9 mouse cellular contexts compared by ENCODE assay signal in genomic region chr8:120071684-120072083, GRCm38 (mm10). TPM values are rescaled to one million over a fixed set of nuclear protein-coding genes. Genes with fewer than 3 reads are reported as not detected.
DNase-seq lines count a peak whose midpoint lies in the region; ATAC-seq and TF ChIP-seq lines count a peak whose summit lies in the region.
"Had no signal": no experiment of that assay in that cellular context is flagged by ENCODE, and none has a peak within 500 bp of the region (broad histone marks: within the 10 kb centered on the region; RNA-seq: fewer than 3 reads in every experiment).

No protein-coding gene starts in this region.

- peak; percentile 87 to 97 (median 92) for TF ChIP-seq CTCF in MEL (IDR thresholded peaks at IDR 0.05 in 2 of 3, conservative IDR thresholded peaks at IDR 0.05 in 1 of 3; ENCODE audit: control insufficient read depth in 1 of 3, insufficient read depth in 1 of 3, low read depth in 2 of 3, low read length in 3 of 3, poor library complexity in 1 of 3, severe bottlenecking in 1 of 3)
- TF ChIP-seq CTCF in thymus, adult 2 months (IDR thresholded peaks at IDR 0.05; ENCODE audit: borderline replicate concordance, control insufficient read depth, extremely low read depth, insufficient read depth, low read length, poor library complexity), result peak; percentile 82; the same call in 1 of the 2 replicates

- no peak overlapping the region for H3K4me2 ChIP-seq in forebrain, embryonic 15.5 days (replicated peaks)
- H3K4me2 ChIP-seq: liver, embryonic 15.5 days had no signal

- TF ChIP-seq RAD21 in MEL (IDR thresholded peaks at IDR 0.05; ENCODE audit: low read depth, low read length), result peak; percentile 64

- no peaks in the 10 kb centered on the region for H3K9me3 ChIP-seq in MEL (replicated peaks; ENCODE audit: insufficient read depth, low read length)
- no peaks in the 10 kb centered on the region for H3K9me3 ChIP-seq in forebrain, embryonic 15.5 days
- H3K9me3 ChIP-seq: liver, embryonic 15.5 days had no signal

- H3K27ac ChIP-seq in MEL (ENCODE audit: control insufficient read depth, low read depth, low read length), result no peak overlapping the region
- no peak overlapping the region for H3K27ac ChIP-seq in forebrain, embryonic 15.5 days (replicated peaks)
- H3K27ac ChIP-seq in thymus, adult 2 months (ENCODE audit: control insufficient read depth, insufficient read depth, low read length), result no peak overlapping the region
- H3K27ac ChIP-seq: liver, embryonic 15.5 days had no signal

- no peak for TF ChIP-seq POLR2A in MEL (IDR thresholded peaks at IDR 0.05; ENCODE audit: control insufficient read depth in 1 of 2, insufficient read depth in 1 of 2, low read depth in 1 of 2, low read length in 2 of 2, poor library complexity in 1 of 2)
- no peak for TF ChIP-seq POLR2A in thymus, adult 2 months (IDR thresholded peaks at IDR 0.05; ENCODE audit: control insufficient read depth, extremely low read depth, insufficient read depth, low read length, poor library complexity)

- 28% methylated on average over 4 of the region's 4 CpGs for WGBS in forebrain, embryonic 15.5 days
- WGBS in thymus, adult 2 months, result 27% methylated on average over 4 of the region's 4 CpGs

- no peak for TF ChIP-seq EP300 in MEL (IDR thresholded peaks at IDR 0.05; ENCODE audit: low read depth in 1 of 2, low read length in 2 of 2)

- peak; percentile 38 for ATAC-seq in forebrain, embryonic 15.5 days (replicated peaks)

- no peak overlapping the region for H3K9ac ChIP-seq in MEL (ENCODE audit: control insufficient read depth, low read depth, low read length, poor library complexity, severe bottlenecking)
- no peak overlapping the region for H3K9ac ChIP-seq in forebrain, embryonic 15.5 days (replicated peaks)
- H3K9ac ChIP-seq: liver, embryonic 15.5 days had no signal

- no peak overlapping the region for H3K4me3 ChIP-seq in MEL (ENCODE audit: control insufficient read depth in 1 of 2, insufficient read depth in 1 of 2, low read depth in 2 of 2, low read length in 2 of 2)
- no peak overlapping the region for H3K4me3 ChIP-seq in forebrain, embryonic 15.5 days
- no peak overlapping the region for H3K4me3 ChIP-seq in thymus, adult 2 months (ENCODE audit: control insufficient read depth, insufficient read depth, low read length)
- H3K4me3 ChIP-seq: liver, embryonic 15.5 days had no signal

- H3K4me1 ChIP-seq in MEL (ENCODE audit: control insufficient read depth in 1 of 2, insufficient read depth in 2 of 2, low read length in 2 of 2), result peaks cover 0 to 8% of the 10 kb centered on the region in 2 experiments; a peak in 2 of 4 replicates
- peaks cover 3% of the 10 kb centered on the region; the same call in 1 of the 2 replicates for H3K4me1 ChIP-seq in forebrain, embryonic 15.5 days
- H3K4me1 ChIP-seq in thymus, adult 2 months (replicated peaks; ENCODE audit: control insufficient read depth, insufficient read depth, low read length), result peaks cover 25% of the 10 kb centered on the region
- H3K4me1 ChIP-seq: liver, embryonic 15.5 days had no signal

- peaks cover 0 to 3% of the 10 kb centered on the region in 2 experiments; a peak in 2 of 4 replicates for H3K36me3 ChIP-seq in MEL (ENCODE audit: control insufficient read depth in 1 of 2, insufficient read depth in 2 of 2, low read length in 2 of 2)
- no peaks in the 10 kb centered on the region for H3K36me3 ChIP-seq in forebrain, embryonic 15.5 days
- H3K36me3 ChIP-seq in thymus, adult 2 months (ENCODE audit: control insufficient read depth, insufficient read depth, low read length), result no peaks in the 10 kb centered on the region
- H3K36me3 ChIP-seq: liver, embryonic 15.5 days had no signal

- DNase-seq in MEL (ENCODE audit: low read depth, low spot score), result peak; percentile 70
- peak; percentile 83 for DNase-seq in cerebellum, adult 11-12 months
- peak; percentile 92 for DNase-seq in heart, postnatal 4 days
- DNase-seq in layer of hippocampus, adult 18-20 months (ENCODE audit: low spot score in 2 of 2), result peak; percentile 51 to 93
- DNase-seq in lung, adult 18-20 months, result peak; percentile 72
- peak; percentile 81 for DNase-seq in ovary, postnatal 10 days (ENCODE audit: low spot score)
- peak; percentile 77 for DNase-seq in thymus, adult 2 months

- H3K79me2 ChIP-seq in MEL (ENCODE audit: control insufficient read depth, insufficient read depth, low read length, poor library complexity), result no peaks in the 10 kb centered on the region

- no peaks in the 10 kb centered on the region for H3K27me3 ChIP-seq in MEL (ENCODE audit: control insufficient read depth in 1 of 2, insufficient read depth in 2 of 2, low read length in 2 of 2)
- H3K27me3 ChIP-seq in forebrain, embryonic 15.5 days, result no peaks in the 10 kb centered on the region
- H3K27me3 ChIP-seq in thymus, adult 2 months (ENCODE audit: control insufficient read depth, insufficient read depth, low read length), result no peaks in the 10 kb centered on the region

TF ChIP-seq in MEL, 35 proteins besides CTCF, POLR2A, EP300 and RAD21:
- TF ChIP-seq ZC3H11A (IDR thresholded peaks at IDR 0.05; ENCODE audit: low read depth, low read length), result peak; percentile 37
- no peak for TF ChIP-seq TCF12 (IDR thresholded peaks at IDR 0.05; ENCODE audit: low read depth, low read length)
- TF ChIP-seq SMC3 (IDR thresholded peaks at IDR 0.05; ENCODE audit: low read depth, low read length), result peak; percentile 95

RNA-seq across cellular contexts. Expression of gene Zdhhc7, which starts 29.6 kb away (rescaled TPM):
- 36.5 and 54.4 TPM in 2 replicates for total RNA-seq in MEL (2012; rRNA removed)
- polyA plus RNA-seq in MEL (2012; ENCODE audit: insufficient read depth in 1 of 2, insufficient read length in 2 of 2, low read depth in 1 of 2, low replicate concordance in 2 of 2, missing spikeins in 1 of 2), result 100 to 1,000 TPM in 1 of 2 experiments, 10 to 100 TPM in 1; 51.0 to 126 TPM
- polyA plus RNA-seq in forebrain, embryonic 15.5 days (2015; fragmentation: Nextera tagmentation; extraction: Ambion mirVana), result 30.9 and 34.5 TPM in 2 replicates
- total RNA-seq in heart, postnatal 4 days (2021), result 10 to 100 TPM; 39.5 to 40.8 TPM
- total RNA-seq in layer of hippocampus, adult 18-20 months (2021), result 10 to 100 TPM; 36.6 to 37.1 TPM
- 93.4 and 94.2 TPM in 2 replicates for polyA plus RNA-seq in thymus, adult 2 months (2012; rRNA removed)

RNA-seq across cellular contexts. Expression of gene 6430548M08Rik, which starts 42.3 kb away (rescaled TPM):
- 0.69 and 0.96 TPM in 2 replicates for total RNA-seq in MEL (2012; rRNA removed)
- polyA plus RNA-seq in MEL (2012; ENCODE audit: insufficient read depth in 1 of 2, insufficient read length in 2 of 2, low read depth in 1 of 2, low replicate concordance in 2 of 2, missing spikeins in 1 of 2), result 1 to 10 TPM in 1 of 2 experiments, not detected in 1; 1.9 TPM
- 23.1 and 30.0 TPM in 2 replicates for polyA plus RNA-seq in forebrain, embryonic 15.5 days (2015; fragmentation: Nextera tagmentation; extraction: Ambion mirVana)
- total RNA-seq in heart, postnatal 4 days (2021), result 10 to 100 TPM; 19.3 to 23.8 TPM
- 100 to 1,000 TPM; 163 to 201 TPM for total RNA-seq in layer of hippocampus, adult 18-20 months (2021)
- polyA plus RNA-seq in thymus, adult 2 months (2012; rRNA removed), result 4.9 and 8.6 TPM in 2 replicates

Comparison
In these comparisons a context has a peak if more than half of its experiments do, and no peak if none do; other contexts are left out.
1. RNA of gene 6430548M08Rik, which starts 42.3 kb away (total RNA-seq): 163 to 201 TPM in layer of hippocampus, adult 18-20 months and 19.3 to 23.8 TPM in heart, postnatal 4 days; 0.69 to 0.96 TPM in MEL; every median in the first group is over 10 times any median in the second.
2. Peak in every context shown above with its lines, with median percentiles within 50 percentile points of each other: DNase-seq.